Mouse (Mus musculus) kidney, postnatal 10 days (tissue): Measurements from ENCODE around the gene Ntan1.
A peak's percentile ranks its signal among the peaks of the same experiment; 100 is the strongest.
"Not testable (repeated sequence)": the region's sequence is repeated elsewhere in the genome, so short reads cannot be mapped to it uniquely, and the experiment has no call there.

Source experiments
- DNase-seq: peaks from one replicate; pipeline ENCODE4 v3.0.0; 2021; ENCODE audit warnings: mixed read lengths

Gene Ntan1

GRCm38 (mm10) chr16:13818560-13819393, at the start of gene Ntan1:
Gene Ntan1 (plus strand): TSS chr16:13818845.
- DNase-seq, result peak; percentile 98

GRCm38 (mm10) chr16:13771603-13772002, 47.0 kb upstream of the Ntan1 start:
- DNase-seq, result not testable (repeated sequence)

- DNase-seq, result not testable (repeated sequence)
These were observed 46.6 kb upstream of the Ntan1 start for GRCm38 (mm10) chr16:13772051-13772450.

DNA sequence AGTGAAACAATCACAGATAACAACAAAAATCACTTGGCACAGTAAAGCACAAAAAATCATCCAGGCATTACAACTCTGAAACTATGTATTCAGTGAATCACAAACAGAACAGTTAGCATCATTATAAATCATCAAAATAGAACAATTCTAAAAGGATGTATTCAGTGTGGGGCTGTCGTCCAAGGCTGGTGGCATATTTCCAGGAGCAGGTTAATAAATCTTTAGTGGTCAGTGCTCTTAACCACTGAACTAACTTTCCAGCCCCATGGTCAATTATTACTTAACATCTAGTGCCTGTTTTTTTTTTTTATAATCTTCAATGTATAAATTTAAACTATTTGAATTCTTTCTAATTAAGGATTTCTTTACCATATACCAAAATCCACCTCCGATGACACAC, 44.6 kb upstream of the Ntan1 start:
- peak; percentile 44 for DNase-seq

DNA sequence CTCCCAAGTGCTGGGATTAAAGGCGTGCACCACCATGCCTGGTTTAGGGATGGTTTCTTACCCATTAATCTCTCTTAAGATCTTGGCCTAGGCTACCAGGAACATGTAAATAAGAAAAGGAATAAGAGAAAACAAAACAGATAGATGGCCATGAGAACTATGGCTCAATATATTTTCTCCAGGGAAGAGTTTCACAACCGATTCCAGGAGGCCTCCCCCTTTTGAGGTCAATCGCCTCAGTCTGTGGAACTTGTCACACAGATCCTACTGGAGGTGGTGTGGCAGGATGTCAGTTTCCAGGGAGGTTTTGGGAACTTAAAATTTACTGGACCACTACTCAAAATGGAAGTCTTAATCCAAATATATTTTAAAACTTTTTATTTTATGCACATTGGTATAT, 44.0 kb upstream of the Ntan1 start:
- not testable (repeated sequence) for DNase-seq

DNA sequence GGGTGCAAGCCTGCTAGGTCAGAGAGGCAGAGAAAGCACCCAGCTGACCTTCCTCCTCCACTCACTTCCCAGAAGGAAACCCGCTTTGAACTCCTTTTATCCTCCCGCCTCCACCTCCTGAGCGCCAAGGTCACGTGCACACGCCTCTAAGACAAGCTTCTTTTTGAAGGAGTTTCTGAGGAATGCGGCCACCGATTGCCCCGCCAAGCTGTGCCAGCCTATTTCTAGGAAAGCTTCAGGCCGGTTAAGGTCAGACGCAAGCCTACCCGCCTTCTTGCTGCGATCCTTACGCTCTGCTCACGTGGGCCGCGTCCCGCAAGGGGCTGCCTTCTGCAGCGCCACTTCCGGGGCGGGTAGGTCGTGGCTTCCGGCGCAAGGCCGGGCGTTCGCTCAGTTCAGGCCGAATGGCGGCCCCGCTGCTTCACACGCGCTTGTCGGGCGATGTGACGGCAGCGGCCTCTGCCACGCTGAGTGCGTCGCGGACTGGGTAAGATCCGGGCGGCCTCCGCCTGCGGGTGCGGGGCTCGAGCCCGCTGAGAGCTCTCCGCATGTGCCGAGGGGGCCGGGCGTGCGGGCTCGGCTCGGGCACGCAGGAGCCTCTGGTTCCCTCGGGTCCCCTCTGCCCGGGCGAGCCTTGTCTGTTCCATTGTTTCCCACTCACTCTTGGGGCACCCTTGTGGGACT, 38.1 kb upstream of the Ntan1 start, which contains the start of gene Rrn3:
Rrn3 (plus strand) TSS at position 356 of the 684 bp plus-strand sequence.
- DNase-seq, result peak; percentile 94

GRCm38 (mm10) chr16:13781216-13781615, 37.4 kb upstream of the Ntan1 start:
- no peak for DNase-seq

GRCm38 (mm10) chr16:13785932-13786331, 32.7 kb upstream of the Ntan1 start:
- DNase-seq, result no peak

DNA sequence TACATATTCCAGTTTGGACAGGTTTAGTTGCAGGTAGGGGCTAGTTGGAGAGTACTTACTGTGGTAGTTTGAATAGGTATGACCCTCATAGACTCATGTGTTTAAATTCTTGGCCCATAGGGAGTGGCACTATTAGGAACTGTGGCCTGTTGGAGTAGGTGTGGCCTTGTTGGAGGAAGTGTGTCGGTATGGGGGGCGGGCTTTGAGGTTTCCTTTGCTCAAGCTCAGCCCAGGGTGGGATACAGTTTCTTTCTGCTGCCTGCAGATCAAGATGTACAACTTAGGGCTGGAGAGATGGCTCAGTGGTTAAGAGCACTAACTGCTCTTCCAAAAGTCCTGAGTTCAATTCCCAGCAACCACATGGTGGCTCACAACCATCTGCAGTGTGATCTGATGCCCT, 25.2 kb upstream of the Ntan1 start:
- DNase-seq, result not testable (repeated sequence)

- DNase-seq, result no peak
These were observed 21.9 kb upstream of the Ntan1 start for GRCm38 (mm10) chr16:13796746-13797175.

GRCm38 (mm10) chr16:13801231-13801630, 17.4 kb upstream of the Ntan1 start:
- DNase-seq, result no peak

DNA sequence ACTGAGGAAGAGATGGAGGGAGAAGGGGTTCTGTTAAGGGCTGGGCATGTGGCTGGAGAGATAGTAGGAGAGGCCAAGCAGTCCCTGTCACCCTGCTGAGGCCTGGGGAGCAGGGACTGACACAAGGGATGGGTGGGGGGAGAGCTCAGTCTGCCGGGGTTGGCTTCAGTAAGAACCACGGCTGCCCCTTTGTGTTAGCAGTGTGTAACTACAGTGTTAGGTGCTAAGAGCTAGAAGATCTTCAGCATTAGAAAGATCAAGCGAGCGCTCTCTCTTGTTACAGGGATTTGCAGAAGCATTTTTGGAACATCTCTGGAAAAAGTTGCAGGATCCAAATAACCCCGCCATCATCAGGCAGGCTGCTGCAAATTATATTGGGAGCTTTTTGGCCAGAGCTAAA, 14.0 kb upstream of the Ntan1 start:
- DNase-seq, result no peak

- DNase-seq, result no peak
These were observed 11.0 kb upstream of the Ntan1 start for GRCm38 (mm10) chr16:13807616-13808015.

GRCm38 (mm10) chr16:13808410-13808809, 10.2 kb upstream of the Ntan1 start:
- no peak for DNase-seq

DNA sequence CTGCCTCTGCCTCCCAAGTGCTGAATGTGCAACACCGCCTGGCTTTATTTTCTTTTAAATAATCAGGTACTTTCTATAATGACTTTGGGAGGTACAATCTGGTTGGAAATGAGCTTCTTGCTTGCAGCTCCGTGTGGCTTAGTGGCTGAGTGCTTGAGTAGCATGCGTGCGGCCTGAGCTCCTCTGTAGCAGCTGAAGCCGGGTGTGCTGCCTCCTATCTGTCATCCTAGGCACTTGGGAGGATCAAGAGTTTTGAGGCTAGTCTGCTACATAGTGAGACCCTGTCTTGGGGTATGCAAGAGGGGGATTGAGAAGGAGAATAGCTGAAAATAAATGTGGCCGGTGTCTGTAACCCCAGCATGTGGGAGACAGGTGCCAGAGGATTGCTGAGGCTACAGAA, 6.5 kb upstream of the Ntan1 start:
- no peak for DNase-seq

DNA sequence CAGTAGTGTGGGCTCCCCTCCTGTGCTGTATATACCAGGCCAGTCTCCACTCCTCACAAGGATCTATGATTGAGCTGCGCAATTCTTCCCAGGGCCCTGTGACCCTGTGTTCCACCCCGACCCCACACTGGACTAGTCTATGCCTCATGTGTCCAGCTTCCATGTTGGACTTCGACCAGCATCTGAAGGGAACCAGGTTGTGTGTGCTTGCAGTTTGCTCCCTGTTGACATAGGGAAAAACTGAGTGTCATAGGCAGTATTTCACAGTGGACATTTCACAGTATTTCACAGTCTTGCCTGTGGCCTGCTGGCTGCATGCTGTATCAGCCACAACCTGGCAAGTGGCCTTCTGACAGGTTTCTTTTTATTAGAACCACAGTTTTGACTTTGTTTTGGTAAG, 5.4 kb upstream of the Ntan1 start:
- no peak for DNase-seq

- no peak for DNase-seq
These were observed 724 bp downstream of the Ntan1 start for GRCm38 (mm10) chr16:13819394-13819743.

- DNase-seq, result peak; percentile 17
These were observed 1.3 kb downstream of the Ntan1 start for GRCm38 (mm10) chr16:13819806-13820500.

- no peak for DNase-seq
These were observed 2.1 kb downstream of the Ntan1 start for GRCm38 (mm10) chr16:13820771-13821170.

GRCm38 (mm10) chr16:13825781-13826490, 7.3 kb downstream of the Ntan1 start:
- no peak for DNase-seq

DNA sequence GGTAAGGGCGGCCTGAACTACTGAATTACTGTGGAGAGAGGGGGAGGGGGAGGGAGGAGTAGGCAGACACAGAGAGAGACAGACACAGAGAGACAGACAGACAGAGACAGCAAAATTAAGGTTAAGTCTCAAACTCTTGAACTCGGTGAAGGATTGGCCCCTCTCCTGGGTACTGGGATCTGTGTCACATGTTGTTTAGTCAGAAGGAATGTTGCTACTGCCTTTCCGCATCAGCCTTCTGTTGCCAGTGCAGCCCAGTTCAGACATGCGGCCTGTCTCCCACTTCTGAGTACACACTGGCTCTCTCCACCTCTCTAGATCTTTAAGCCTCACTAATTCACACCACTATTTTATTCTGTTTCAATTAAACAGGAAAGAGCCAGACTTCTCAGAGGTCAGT, 7.9 kb downstream of the Ntan1 start:
- DNase-seq, result no peak

DNA sequence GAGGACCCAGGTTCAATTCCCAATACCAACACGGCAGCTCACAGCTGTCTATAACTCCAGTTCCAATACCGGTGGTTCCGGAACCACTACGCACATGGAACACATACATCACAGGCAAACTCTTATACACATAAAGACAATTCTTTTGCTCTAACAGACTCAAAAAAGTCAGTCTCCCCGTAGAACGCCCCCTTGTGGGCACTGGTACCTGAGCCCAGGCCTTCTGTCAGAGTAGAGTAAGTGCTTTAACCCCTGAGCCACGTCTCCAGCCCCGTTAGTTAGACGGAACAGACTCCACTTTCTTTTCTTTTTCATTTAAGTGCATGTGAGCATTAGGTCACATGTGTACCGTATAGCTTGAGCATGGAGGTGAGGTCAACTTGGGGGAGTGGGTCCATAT, 11.8 kb downstream of the Ntan1 start:
- DNase-seq, result peak; percentile 18

GRCm38 (mm10) chr16:13831606-13832005, 13.0 kb downstream of the Ntan1 start:
- DNase-seq, result peak; percentile 35
